Mouse (Mus musculus): ENCODE measurements around the gene Efna1.

GRCm38 (mm10) chr3:89317246-89317645 is 36.3 kb upstream of the Efna1 start:
- TF ChIP-seq CTCF (IDR thresholded peaks at IDR 0.05; ENCODE audit: low read depth, low read length) (no peak), POLR2A (IDR thresholded peaks at IDR 0.05; ENCODE audit: extremely low read depth, insufficient read depth, low read length) (no peak)
